Mouse (Mus musculus) megakaryocyte, embryonic 14.5 days (primary cell): ENCODE data around the gene Neurl1b. TPM values are rescaled to one million over a fixed set of nuclear protein-coding genes. Genes with fewer than 3 reads are reported as not detected.

Experiments
- H3K27me3 ChIP-seq: replicated peaks from 2 replicates; pipeline ENCODE3; 2012; ENCODE audit warnings: inconsistent platforms
- H3K36me3 ChIP-seq: replicated peaks from 2 replicates; pipeline ENCODE3; 2012; ENCODE audit warnings: low read length, inconsistent platforms, mixed read lengths
- H3K4me1 ChIP-seq: 2 replicates; pipeline ENCODE4 v1.6.1; 2012; ENCODE audit warnings: inconsistent platforms
- H3K4me3 ChIP-seq: replicated peaks from 2 replicates; pipeline ENCODE3; 2012; ENCODE audit warnings: moderate library complexity, mild to moderate bottlenecking, inconsistent platforms
- H3K9me3 ChIP-seq: 2 replicates; pipeline ENCODE4 v1.6.1; 2012; ENCODE audit warnings: inconsistent platforms
- FLI1 ChIP-seq: IDR thresholded peaks from 2 replicates; pipeline ENCODE4 v1.6.1; 2012; ENCODE audit warnings: low read length, inconsistent platforms, mixed read lengths
- GATA1 ChIP-seq: IDR thresholded peaks from 3 replicates; pipeline ENCODE4 v1.6.1; 2012; ENCODE audit warnings: mixed read lengths, low read length, inconsistent platforms, borderline replicate concordance
- polyA plus RNA-seq: library from polyadenylated mRNA; stranded (reverse); fragments of >175 nt; gene quantifications from 2 replicates; pipeline ENCODE4 v1.2.3, GENCODE M21; 2012; ENCODE audit warnings: low replicate concordance; ENCODE audit not compliant: insufficient read depth

Gene Neurl1b
- polyA plus RNA-seq, 1 experiment: 0.16 TPM

GRCm38 (mm10) chr17:26484626-26485421 is 70.2 kb downstream of the Neurl1b start:
- H3K27me3 ChIP-seq: peaks cover 53% of the 10 kb centered on the region
- H3K4me3 ChIP-seq: no peak overlapping the region
- H3K4me1 ChIP-seq: no peaks in the 10 kb centered on the region
- TF ChIP-seq GATA1 (no peak), FLI1 (no peak)
- H3K9me3 ChIP-seq: no peaks in the 10 kb centered on the region
- H3K36me3 ChIP-seq: no peaks in the 10 kb centered on the region

GRCm38 (mm10) chr17:26487266-26487665 is 72.6 kb downstream of the Neurl1b start:
- TF ChIP-seq FLI1: no peak
- no peak for TF ChIP-seq GATA1
- H3K36me3 ChIP-seq: no peaks in the 10 kb centered on the region
- H3K4me3 ChIP-seq: no peak overlapping the region
- H3K4me1 ChIP-seq: no peaks in the 10 kb centered on the region
- peaks cover 14% of the 10 kb centered on the region for H3K9me3 ChIP-seq
- H3K27me3 ChIP-seq: peaks cover 49% of the 10 kb centered on the region

DNA sequence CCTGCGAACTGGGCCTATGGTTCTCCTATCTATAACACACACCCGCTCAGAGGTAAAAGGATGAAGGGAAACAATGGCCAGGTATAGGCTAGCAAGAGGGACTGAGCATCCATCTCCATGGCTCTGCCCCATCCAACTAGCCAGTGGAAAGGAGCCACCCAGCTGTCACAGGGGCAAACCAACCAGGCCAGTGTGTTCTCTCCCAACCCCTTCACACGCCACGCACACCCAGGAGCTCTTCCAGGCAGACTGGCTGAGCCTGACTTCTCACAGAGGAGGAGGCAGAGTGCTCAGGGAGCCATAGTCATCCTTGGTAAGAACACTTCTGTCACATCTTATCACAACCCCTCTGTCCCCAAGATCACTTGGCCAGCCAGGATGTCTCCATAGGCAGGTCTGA is 73.3 kb downstream of the Neurl1b start:
- no peaks in the 10 kb centered on the region for H3K36me3 ChIP-seq
- H3K4me1 ChIP-seq: no peaks in the 10 kb centered on the region
- TF ChIP-seq GATA1 (no peak), FLI1 (no peak)
- peaks cover 48% of the 10 kb centered on the region for H3K27me3 ChIP-seq
- no peak overlapping the region for H3K4me3 ChIP-seq
- H3K9me3 ChIP-seq: peaks cover 20% of the 10 kb centered on the region

DNA sequence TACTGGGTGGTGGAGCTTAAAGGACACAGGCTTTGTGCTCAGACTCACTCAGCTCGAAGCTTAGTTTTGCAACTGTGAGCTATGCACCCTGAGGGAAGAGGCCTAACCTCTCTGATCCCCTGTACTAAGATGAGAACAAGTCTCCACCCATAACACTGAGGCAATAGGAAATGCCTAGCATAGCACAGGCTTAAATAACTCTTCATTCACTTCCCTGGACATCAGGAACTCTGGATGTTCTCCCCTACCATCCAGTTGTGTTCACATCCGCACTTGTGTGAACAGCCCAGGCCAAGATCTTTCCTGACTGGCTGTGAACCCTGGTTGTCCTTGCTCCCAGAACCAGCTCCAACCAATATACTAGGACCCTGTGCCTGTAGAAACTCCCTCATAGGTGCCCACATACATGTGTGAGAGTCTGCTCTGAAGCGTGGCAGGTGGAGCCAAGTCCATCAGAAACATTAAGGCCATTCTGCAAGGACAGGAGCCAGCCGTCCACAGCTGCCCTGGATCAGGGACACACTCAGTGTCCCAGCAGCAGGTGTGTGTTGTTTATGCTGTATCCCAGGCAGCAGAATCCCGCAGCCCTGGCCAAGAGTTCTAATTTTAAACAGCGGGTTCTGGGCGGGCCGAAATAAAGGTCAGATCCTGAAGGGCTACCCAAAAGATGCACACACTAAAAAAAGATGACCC is 74.2 kb downstream of the Neurl1b start:
- Histone ChIP-seq H3K4me3 (no peak overlapping the region), H3K36me3 (no peaks in the 10 kb centered on the region), H3K9me3 (peaks cover 28% of the 10 kb centered on the region), H3K4me1 (no peaks in the 10 kb centered on the region), H3K27me3 (peaks cover 42% of the 10 kb centered on the region)
- TF ChIP-seq GATA1: no peak
- TF ChIP-seq FLI1: no peak

GRCm38 (mm10) chr17:26490072-26490471 is 75.4 kb downstream of the Neurl1b start:
- Histone ChIP-seq H3K4me3 (no peak overlapping the region), H3K9me3 (peaks cover 37% of the 10 kb centered on the region), H3K27me3 (peaks cover 35% of the 10 kb centered on the region), H3K36me3 (no peaks in the 10 kb centered on the region), H3K4me1 (no peaks in the 10 kb centered on the region)
- no peak for TF ChIP-seq GATA1
- no peak for TF ChIP-seq FLI1

GRCm38 (mm10) chr17:26490910-26491309 is 76.3 kb downstream of the Neurl1b start:
- no peak for TF ChIP-seq GATA1
- no peak for TF ChIP-seq FLI1

GRCm38 (mm10) chr17:26492246-26492645 is 77.6 kb downstream of the Neurl1b start:
- no peaks in the 10 kb centered on the region for H3K36me3 ChIP-seq
- peaks cover 58% of the 10 kb centered on the region for H3K9me3 ChIP-seq
- H3K4me1 ChIP-seq: peaks cover 8% of the 10 kb centered on the region; the same call in 1 of the 2 replicates
- TF ChIP-seq FLI1 (no peak), GATA1 (no peak)
- peak overlapping the region; percentile 33 for H3K4me3 ChIP-seq
- peaks cover 23% of the 10 kb centered on the region for H3K27me3 ChIP-seq

More at GRCm38 (mm10) chr17:26490910-26491309, 76.3 kb downstream of the Neurl1b start:
- H3K4me3 ChIP-seq: no peak overlapping the region
- peaks cover 46% of the 10 kb centered on the region for H3K9me3 ChIP-seq
- H3K36me3 ChIP-seq: no peaks in the 10 kb centered on the region
- H3K4me1 ChIP-seq: peaks cover 5% of the 10 kb centered on the region; the same call in 1 of the 2 replicates
- peaks cover 29% of the 10 kb centered on the region for H3K27me3 ChIP-seq

- Histone ChIP-seq H3K36me3 (no peaks in the 10 kb centered on the region), H3K9me3 (peaks cover 58% of the 10 kb centered on the region), H3K4me1 (peaks cover 15% of the 10 kb centered on the region), H3K4me3 (no peak overlapping the region), H3K27me3 (peaks cover 8% of the 10 kb centered on the region)
- TF ChIP-seq FLI1: no peak
- no peak for TF ChIP-seq GATA1
These were observed 80.2 kb downstream of the Neurl1b start for GRCm38 (mm10) chr17:26494642-26495468.

Other genes with a start within 250 kb of the Neurl1b start
- not detected in 2 replicates for gene Pdia2, start 215.7 kb upstream of the Neurl1b start, polyA plus RNA-seq
- gene Rgs11, start 211.9 kb upstream of the Neurl1b start, polyA plus RNA-seq: 0.84 and 8.2 TPM in 2 replicates
- gene Arhgdig, start 207.0 kb upstream of the Neurl1b start, polyA plus RNA-seq: not detected in 2 replicates
- 7.0 and 8.3 TPM in 2 replicates for gene Fam234a, start 170.6 kb upstream of the Neurl1b start, polyA plus RNA-seq
- 8.5 and 23.7 TPM in 2 replicates for gene Luc7l, start 161.9 kb upstream of the Neurl1b start, polyA plus RNA-seq
- gene Ergic1, start 146.7 kb downstream of the Neurl1b start, polyA plus RNA-seq: 21.0 and 26.5 TPM in 2 replicates
- gene Dusp1, start 147.3 kb downstream of the Neurl1b start, polyA plus RNA-seq: 11.6 and 65.1 TPM in 2 replicates
- 15.6 and 16.1 TPM in 2 replicates for gene Atp6v0e, start 248.4 kb downstream of the Neurl1b start, polyA plus RNA-seq